Mouse (Mus musculus): ENCODE measurements at regions not wholly inside any gene's neighbourhood (a gene's known extent, or its start where the extent isn't known, plus 50 kb on each side); places are given as distances from the start of the nearest gene placed in this dataset.

DNA sequence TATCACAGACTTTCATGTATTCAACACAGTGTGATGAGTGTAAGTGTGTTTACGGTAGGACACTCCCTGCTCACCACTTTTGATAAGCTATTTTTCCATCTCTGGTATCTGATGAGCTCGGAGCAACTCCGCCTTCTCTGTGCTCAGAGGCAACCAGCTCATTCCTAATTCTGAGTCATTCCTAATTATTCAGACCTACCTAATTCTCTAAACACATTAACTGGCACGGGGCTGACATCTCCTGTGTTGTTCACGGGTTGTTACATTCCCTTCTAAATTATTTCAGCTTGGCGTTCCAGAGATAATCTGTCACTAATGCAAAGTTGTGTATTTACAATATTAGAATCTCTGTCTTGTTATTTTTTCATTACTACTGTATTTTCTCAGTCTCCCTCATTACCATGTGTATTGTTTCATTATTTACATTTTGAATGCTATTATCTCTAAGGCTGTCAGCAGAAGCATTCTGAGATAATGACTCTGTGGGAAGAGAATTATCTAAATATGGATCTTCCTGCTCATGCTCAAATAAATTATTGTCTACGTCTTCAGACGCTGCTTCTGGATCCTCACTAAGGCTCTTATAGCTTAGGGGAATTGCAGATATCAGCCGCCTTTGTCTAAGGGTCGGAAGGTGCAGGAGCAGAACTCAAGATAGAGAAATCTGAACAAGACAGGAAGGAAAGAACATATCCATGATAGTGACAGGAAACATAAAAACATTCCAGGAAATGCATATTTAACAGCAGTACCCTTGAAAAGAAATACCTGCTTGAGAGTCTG, 209.2 kb upstream of the Tas2r134 start:
- DNase-seq (ENCODE audit: low spot score) (no peak), ATAC-seq (ENCODE audit: low FRiP score, low read depth) (no peak)
- Histone ChIP-seq H3K27ac (replicated peaks; ENCODE audit: low read depth, low read length) (no peak overlapping the region), H3K4me3 (replicated peaks; ENCODE audit: low read length) (no peak overlapping the region), H3K36me3 (ENCODE audit: control insufficient read depth, insufficient read depth, low read length) (no peaks in the 10 kb centered on the region), H3K4me2 (replicated peaks; ENCODE audit: low read depth, low read length, severe bottlenecking) (no peak overlapping the region), H3K9me3 (ENCODE audit: control insufficient read depth, low read length) (no peaks in the 10 kb centered on the region), H3K27me3 (ENCODE audit: control insufficient read depth, insufficient read depth, low read length) (no peaks in the 10 kb centered on the region), H3K4me1 (ENCODE audit: control insufficient read depth, insufficient read depth, low read length) (0 out of 2 replicates have a peak, but pooled peaks cover 2% of the 10 kb centered on the region), H3K9ac (ENCODE audit: low read depth, low read length, severe bottlenecking) (no peak overlapping the region)
- 83% methylated on average over 10 of the region's 10 CpGs for WGBS
- TF ChIP-seq POLR2A (IDR thresholded peaks at IDR 0.05; ENCODE audit: borderline replicate concordance, extremely low read depth, insufficient read depth, insufficient read length), result no peak

DNA sequence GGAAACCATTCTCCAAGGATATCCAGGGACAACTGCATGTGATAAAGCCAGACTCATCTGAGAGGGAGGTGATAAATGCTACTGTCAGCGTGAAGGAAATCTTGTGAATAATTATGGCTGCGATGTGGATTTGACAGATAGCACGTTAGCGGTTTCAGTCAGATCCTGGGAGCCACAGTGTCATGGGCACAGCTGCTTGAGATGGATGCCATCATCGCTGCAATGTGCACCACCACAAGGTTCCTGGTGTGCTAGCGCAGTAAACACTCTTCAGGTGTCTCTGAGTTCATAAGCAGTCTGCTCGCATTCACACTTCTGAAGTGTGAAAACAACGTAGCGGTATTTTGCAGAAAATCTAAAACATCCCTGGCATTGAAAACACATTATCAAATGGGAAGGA, 238.9 kb upstream of the Tas2r134 start:
- TF ChIP-seq POLR2A (IDR thresholded peaks at IDR 0.05; ENCODE audit: borderline replicate concordance, extremely low read depth, insufficient read depth, insufficient read length), result no peak
- WGBS, result 91% methylated on average over 9 of the region's 9 CpGs
- no peak for ATAC-seq (ENCODE audit: low FRiP score, low read depth)
- Histone ChIP-seq H3K27ac (replicated peaks; ENCODE audit: low read depth, low read length) (no peak overlapping the region), H3K4me2 (replicated peaks; ENCODE audit: low read depth, low read length, severe bottlenecking) (no peak overlapping the region), H3K4me3 (replicated peaks; ENCODE audit: low read length) (no peak overlapping the region), H3K4me1 (ENCODE audit: control insufficient read depth, insufficient read depth, low read length) (no peaks in the 10 kb centered on the region), H3K9me3 (ENCODE audit: control insufficient read depth, low read length) (no peaks in the 10 kb centered on the region), H3K27me3 (ENCODE audit: control insufficient read depth, insufficient read depth, low read length) (no peaks in the 10 kb centered on the region), H3K9ac (ENCODE audit: low read depth, low read length, severe bottlenecking) (no peak overlapping the region), H3K36me3 (ENCODE audit: control insufficient read depth, insufficient read depth, low read length) (no peaks in the 10 kb centered on the region)
- DNase-seq (ENCODE audit: low spot score), result no peak

DNA sequence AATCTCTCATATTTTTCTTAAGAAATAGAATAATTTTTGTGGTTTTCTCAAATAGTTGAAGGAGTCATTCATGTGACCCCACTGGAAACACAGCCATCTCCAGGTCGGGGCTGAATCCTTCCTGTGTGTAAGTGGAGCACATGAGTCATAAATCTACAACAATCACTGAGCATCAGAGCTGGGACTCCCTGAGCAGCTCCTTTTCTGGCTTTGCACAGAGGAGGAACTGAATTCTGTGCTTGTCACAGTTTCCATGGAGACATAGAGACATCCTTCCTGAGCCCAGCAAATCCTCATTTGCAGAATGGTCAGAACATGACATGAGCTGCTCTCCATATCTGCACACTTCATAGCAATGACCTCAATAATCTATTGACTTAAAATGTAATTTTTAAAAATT, 238.2 kb upstream of the Rnd3 start:
- Histone ChIP-seq H3K4me3 (replicated peaks; ENCODE audit: low read length) (no peak overlapping the region), H3K9me3 (ENCODE audit: control insufficient read depth, low read length) (no peaks in the 10 kb centered on the region), H3K27me3 (ENCODE audit: control insufficient read depth, insufficient read depth, low read length) (no peaks in the 10 kb centered on the region), H3K9ac (ENCODE audit: low read depth, low read length, severe bottlenecking) (no peak overlapping the region), H3K27ac (replicated peaks; ENCODE audit: low read depth, low read length) (no peak overlapping the region), H3K4me2 (replicated peaks; ENCODE audit: low read depth, low read length, severe bottlenecking) (no peak overlapping the region), H3K4me1 (ENCODE audit: control insufficient read depth, insufficient read depth, low read length) (no peaks in the 10 kb centered on the region), H3K36me3 (ENCODE audit: control insufficient read depth, insufficient read depth, low read length) (no peaks in the 10 kb centered on the region)
- TF ChIP-seq POLR2A (IDR thresholded peaks at IDR 0.05; ENCODE audit: borderline replicate concordance, extremely low read depth, insufficient read depth, insufficient read length), result no peak
- no peak for DNase-seq (ENCODE audit: low spot score)
- WGBS, result 21% methylated on average over 1 of the region's 1 CpGs
- no peak for ATAC-seq (ENCODE audit: low FRiP score, low read depth)

GRCm38 (mm10) chr2:51376597-51376996, 227.7 kb upstream of the Rnd3 start:
- Histone ChIP-seq H3K9ac (ENCODE audit: low read depth, low read length, severe bottlenecking) (no peak overlapping the region), H3K4me2 (replicated peaks; ENCODE audit: low read depth, low read length, severe bottlenecking) (no peak overlapping the region), H3K27me3 (ENCODE audit: control insufficient read depth, insufficient read depth, low read length) (no peaks in the 10 kb centered on the region), H3K9me3 (ENCODE audit: control insufficient read depth, low read length) (no peaks in the 10 kb centered on the region), H3K4me3 (replicated peaks; ENCODE audit: low read length) (no peak overlapping the region), H3K36me3 (ENCODE audit: control insufficient read depth, insufficient read depth, low read length) (no peaks in the 10 kb centered on the region), H3K4me1 (ENCODE audit: control insufficient read depth, insufficient read depth, low read length) (no peaks in the 10 kb centered on the region), H3K27ac (replicated peaks; ENCODE audit: low read depth, low read length) (no peak overlapping the region)
- 87% methylated on average over 4 of the region's 4 CpGs for WGBS
- no peak for TF ChIP-seq POLR2A (IDR thresholded peaks at IDR 0.05; ENCODE audit: borderline replicate concordance, extremely low read depth, insufficient read depth, insufficient read length)
- DNase-seq (ENCODE audit: low spot score) (no peak), ATAC-seq (ENCODE audit: low FRiP score, low read depth) (no peak)

DNA sequence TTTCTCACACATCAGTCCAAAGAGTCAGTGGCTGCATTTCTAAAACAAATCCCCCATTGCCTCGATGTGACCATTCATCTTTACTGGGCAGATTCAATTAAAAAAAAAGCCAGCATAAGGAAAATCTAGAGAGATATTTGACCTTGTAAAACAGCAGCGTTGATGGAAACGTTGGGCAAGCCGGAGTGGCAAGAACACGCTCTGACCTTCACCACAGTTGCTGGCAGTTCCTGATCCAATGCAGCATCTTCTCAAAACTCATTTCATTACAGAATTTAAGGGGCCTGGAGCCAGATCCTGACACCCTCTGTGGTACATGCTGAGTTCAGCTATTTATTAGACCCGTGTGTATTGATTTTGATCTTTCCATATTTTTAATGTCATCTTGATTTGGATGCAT, 225.7 kb upstream of the Rnd3 start:
- no peak overlapping the region for H3K9ac ChIP-seq (ENCODE audit: low read depth, low read length, severe bottlenecking)
- no peak for TF ChIP-seq POLR2A (IDR thresholded peaks at IDR 0.05; ENCODE audit: borderline replicate concordance, extremely low read depth, insufficient read depth, insufficient read length)
- 86% methylated on average over 6 of the region's 6 CpGs for WGBS
- H3K27ac ChIP-seq (replicated peaks; ENCODE audit: low read depth, low read length), result no peak overlapping the region
- H3K36me3 ChIP-seq (ENCODE audit: control insufficient read depth, insufficient read depth, low read length), result no peaks in the 10 kb centered on the region
- H3K4me3 ChIP-seq (replicated peaks; ENCODE audit: low read length), result no peak overlapping the region
- no peaks in the 10 kb centered on the region for H3K27me3 ChIP-seq (ENCODE audit: control insufficient read depth, insufficient read depth, low read length)
- ATAC-seq (ENCODE audit: low FRiP score, low read depth) (no peak), DNase-seq (ENCODE audit: low spot score) (no peak)
- no peaks in the 10 kb centered on the region for H3K9me3 ChIP-seq (ENCODE audit: control insufficient read depth, low read length)
- H3K4me2 ChIP-seq (replicated peaks; ENCODE audit: low read depth, low read length, severe bottlenecking), result no peak overlapping the region
- no peaks in the 10 kb centered on the region for H3K4me1 ChIP-seq (ENCODE audit: control insufficient read depth, insufficient read depth, low read length)

All from limb, embryonic 14.5 days (tissue).